Mouse (Mus musculus): Measurements from ENCODE around the gene Lamtor5.

- TF ChIP-seq POLR2A (IDR thresholded peaks at IDR 0.05; ENCODE audit: low read depth, low read length) (no peak), CTCF (IDR thresholded peaks at IDR 0.05; ENCODE audit: borderline replicate concordance, insufficient read depth, low read length) (no peak)
These were observed 3.3 kb upstream of the Lamtor5 start for GRCm38 (mm10) chr3:107275351-107275750.
